Mouse (Mus musculus) heart, adult 2 months (tissue): ENCODE results near the gene Epb41l3.

Experiments
- CTCF ChIP-seq: fragments of 200-600 bp; IDR thresholded peaks from 2 replicates; pipeline ENCODE4 v1.8.1; 2022; ENCODE audit warnings: antibody characterized with exemption, mild to moderate bottlenecking, moderate library complexity
- EP300 ChIP-seq: fragments of 200-500 bp; IDR thresholded peaks from 2 replicates; pipeline ENCODE4 v1.6.1; 2011; ENCODE audit warnings: low read depth, low read length, control low read depth; ENCODE audit not compliant: insufficient read depth
- POLR2A ChIP-seq: fragments of 200-500 bp; IDR thresholded peaks from 2 replicates; pipeline ENCODE4 v1.6.1; 2011; ENCODE audit warnings: mild to moderate bottlenecking, low read depth, low read length, control low read depth; ENCODE audit not compliant: insufficient read depth

- TF ChIP-seq CTCF = no peak
- TF ChIP-seq POLR2A = no peak
- no peak for TF ChIP-seq EP300
Observed at GRCm38 (mm10) chr17:69265171-69265570, 189.7 kb downstream of the Epb41l3 start.
